Mouse (Mus musculus): Measurements from ENCODE around the gene Slc35g2. TPM values are rescaled to one million over a fixed set of nuclear protein-coding genes. Genes with fewer than 3 reads are reported as not detected.

Slc35g2 gene
- not detected for polyA plus RNA-seq (2012; fragmentation: generic; extraction: Trizol)
- long read RNA-seq, experiment 1, result 0 reads
- long read RNA-seq, experiment 2, result 0 reads

DNA sequence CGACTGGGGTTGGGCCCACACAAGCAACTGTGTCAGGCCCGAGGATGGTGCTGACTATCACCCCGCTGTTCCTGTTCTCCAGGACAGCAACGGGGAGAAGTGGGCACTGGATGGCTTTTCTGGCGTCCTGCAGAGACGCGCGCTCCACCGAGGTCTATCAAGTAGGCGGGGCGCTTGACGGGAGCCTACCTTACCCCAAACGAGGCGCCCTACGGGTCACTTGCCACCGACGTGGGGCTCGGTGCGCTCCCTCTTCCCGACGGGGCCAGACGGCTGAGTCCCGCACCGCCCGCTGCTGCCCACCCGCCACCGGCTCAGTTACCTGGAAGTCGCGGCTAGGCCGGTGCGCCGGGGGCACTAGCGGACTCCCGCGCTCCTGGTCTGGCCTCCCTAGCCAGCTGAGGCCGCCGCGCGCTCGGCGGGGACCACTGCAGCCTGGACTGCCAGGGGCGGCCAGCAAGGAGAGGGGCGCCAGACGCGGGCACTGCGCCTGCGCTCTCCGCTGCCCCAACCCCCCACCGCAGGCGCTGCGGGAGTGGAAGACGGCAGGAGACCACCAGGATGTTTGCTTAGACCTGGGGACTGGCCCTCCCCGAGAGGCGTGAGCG, at the start of gene Slc35g2:
Gene Slc35g2 (minus strand): TSS at position 465 of the 608 bp plus-strand sequence.
- Histone ChIP-seq H3K36me3 (ENCODE audit: control insufficient read depth, insufficient read depth) (no peaks in the 10 kb centered on the region), H3K4me3 (ENCODE audit: insufficient read depth, poor library complexity, severe bottlenecking) (no peak within 1 kb of the TSS), H3K27me3 (ENCODE audit: control insufficient read depth, insufficient read depth, insufficient read length) (no peaks in the 10 kb centered on the region), H3ac (ENCODE audit: control insufficient read depth, insufficient read length, low read depth) (no peak within 1 kb of the TSS), H3K79me2 (ENCODE audit: control insufficient read depth, insufficient read depth) (no peaks in the 10 kb centered on the region), H3K79me3 (ENCODE audit: low read depth) (no peaks in the 10 kb centered on the region)
- TF ChIP-seq MYOG (IDR thresholded peaks at IDR 0.05; ENCODE audit: control insufficient read depth, extremely low read depth, insufficient read length), result no peak
- no peak for TF ChIP-seq FOSL1 (IDR thresholded peaks at IDR 0.05; ENCODE audit: insufficient read depth, low read length, poor library complexity, severe bottlenecking)
- no peak for TF ChIP-seq CEBPB (IDR thresholded peaks at IDR 0.05; ENCODE audit: low read depth)
- TF ChIP-seq USF1 (IDR thresholded peaks at IDR 0.05; ENCODE audit: low read depth), result no peak
- TF ChIP-seq CTCF (IDR thresholded peaks at IDR 0.05; ENCODE audit: control insufficient read depth, insufficient read depth, insufficient read length), result no peak
- no peak for TF ChIP-seq MAX (IDR thresholded peaks at IDR 0.05)

DNA sequence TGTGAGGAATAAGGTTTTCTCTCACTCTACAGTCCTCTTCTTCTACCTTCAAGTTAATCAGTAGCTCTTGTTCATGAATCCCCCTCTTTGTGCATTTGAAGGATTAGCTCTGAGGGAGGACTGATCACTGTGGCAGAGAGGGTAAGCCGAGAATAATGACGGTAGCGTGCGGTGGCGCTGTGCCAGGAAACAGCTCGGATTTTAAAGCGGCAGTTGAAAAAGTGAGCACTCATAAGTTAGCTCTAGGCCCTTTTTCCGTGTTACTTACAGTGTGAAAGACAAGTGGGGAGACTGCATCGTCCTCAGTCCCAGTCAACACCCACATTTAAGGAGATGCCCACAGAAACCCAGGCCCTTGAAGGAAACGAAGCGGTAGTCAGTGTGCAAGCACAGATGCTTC, 46.1 kb upstream of the Slc35g2 start:
- H3K79me2 ChIP-seq (ENCODE audit: control insufficient read depth, insufficient read depth), result no peaks in the 10 kb centered on the region
- H3K27me3 ChIP-seq (ENCODE audit: control insufficient read depth, insufficient read depth, insufficient read length), result no peaks in the 10 kb centered on the region

DNA sequence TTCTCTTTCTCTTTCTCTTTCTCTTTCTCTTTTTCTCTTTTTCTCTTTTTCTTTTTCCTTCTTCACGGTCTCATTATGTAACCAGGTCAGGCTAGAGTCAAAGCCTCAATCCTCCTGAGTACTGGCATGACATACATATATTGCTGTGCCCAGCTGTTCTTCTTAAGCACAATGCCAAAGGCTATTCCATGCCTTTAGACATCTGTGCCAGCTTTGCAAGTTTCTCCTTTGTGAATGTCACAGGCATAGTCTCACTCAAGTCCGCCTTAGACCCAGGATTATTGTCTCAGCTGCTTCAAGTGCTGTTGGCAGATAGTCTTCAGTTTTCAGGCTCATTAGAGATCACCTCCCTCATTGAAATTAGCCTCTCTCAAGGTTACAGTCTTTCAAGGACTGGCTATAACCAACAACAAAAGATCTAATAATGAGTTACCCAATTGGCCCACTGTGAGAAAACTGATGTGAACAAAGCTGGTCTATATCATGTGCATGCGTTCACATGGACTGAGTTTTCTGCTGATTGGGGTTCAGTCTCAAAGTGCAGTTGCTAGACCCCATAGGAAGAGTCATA, 42.7 kb upstream of the Slc35g2 start:
- no peak for TF ChIP-seq FOSL1 (IDR thresholded peaks at IDR 0.05; ENCODE audit: insufficient read depth, low read length, poor library complexity, severe bottlenecking)
- TF ChIP-seq CEBPB (IDR thresholded peaks at IDR 0.05; ENCODE audit: low read depth), result no peak
- TF ChIP-seq MYOG (IDR thresholded peaks at IDR 0.05; ENCODE audit: control insufficient read depth, extremely low read depth, insufficient read length), result no peak
- TF ChIP-seq MAX (IDR thresholded peaks at IDR 0.05), result no peak
- no peak for TF ChIP-seq MYOD1 (IDR thresholded peaks at IDR 0.05; ENCODE audit: control insufficient read depth, insufficient read length, low read depth)
- TF ChIP-seq USF1 (IDR thresholded peaks at IDR 0.05; ENCODE audit: low read depth), result no peak
- TF ChIP-seq CTCF (IDR thresholded peaks at IDR 0.05; ENCODE audit: control insufficient read depth, insufficient read depth, insufficient read length), result no peak
- Histone ChIP-seq H3K79me3 (ENCODE audit: low read depth) (no peaks in the 10 kb centered on the region), H3K27me3 (ENCODE audit: control insufficient read depth, insufficient read depth, insufficient read length) (no peaks in the 10 kb centered on the region), H3ac (ENCODE audit: control insufficient read depth, insufficient read length, low read depth) (no peak overlapping the region), H3K79me2 (ENCODE audit: control insufficient read depth, insufficient read depth) (no peaks in the 10 kb centered on the region), H3K4me3 (ENCODE audit: insufficient read depth, poor library complexity, severe bottlenecking) (no peak overlapping the region), H3K36me3 (ENCODE audit: control insufficient read depth, insufficient read depth) (no peaks in the 10 kb centered on the region)

More for the DNA sequence above, 46.1 kb upstream of the Slc35g2 start:
- Histone ChIP-seq H3K79me3 (ENCODE audit: low read depth) (no peaks in the 10 kb centered on the region), H3K4me3 (ENCODE audit: insufficient read depth, poor library complexity, severe bottlenecking) (no peak overlapping the region), H3K36me3 (ENCODE audit: control insufficient read depth, insufficient read depth) (no peaks in the 10 kb centered on the region), H3ac (ENCODE audit: control insufficient read depth, insufficient read length, low read depth) (no peak overlapping the region)
- TF ChIP-seq FOSL1 (IDR thresholded peaks at IDR 0.05; ENCODE audit: insufficient read depth, low read length, poor library complexity, severe bottlenecking) (no peak), CEBPB (IDR thresholded peaks at IDR 0.05; ENCODE audit: low read depth) (no peak), CTCF (IDR thresholded peaks at IDR 0.05; ENCODE audit: control insufficient read depth, insufficient read depth, insufficient read length) (no peak), MYOD1 (IDR thresholded peaks at IDR 0.05; ENCODE audit: control insufficient read depth, insufficient read length, low read depth) (no peak), USF1 (IDR thresholded peaks at IDR 0.05; ENCODE audit: low read depth) (no peak), MAX (IDR thresholded peaks at IDR 0.05) (no peak), MYOG (IDR thresholded peaks at IDR 0.05; ENCODE audit: control insufficient read depth, extremely low read depth, insufficient read length) (no peak)

DNA sequence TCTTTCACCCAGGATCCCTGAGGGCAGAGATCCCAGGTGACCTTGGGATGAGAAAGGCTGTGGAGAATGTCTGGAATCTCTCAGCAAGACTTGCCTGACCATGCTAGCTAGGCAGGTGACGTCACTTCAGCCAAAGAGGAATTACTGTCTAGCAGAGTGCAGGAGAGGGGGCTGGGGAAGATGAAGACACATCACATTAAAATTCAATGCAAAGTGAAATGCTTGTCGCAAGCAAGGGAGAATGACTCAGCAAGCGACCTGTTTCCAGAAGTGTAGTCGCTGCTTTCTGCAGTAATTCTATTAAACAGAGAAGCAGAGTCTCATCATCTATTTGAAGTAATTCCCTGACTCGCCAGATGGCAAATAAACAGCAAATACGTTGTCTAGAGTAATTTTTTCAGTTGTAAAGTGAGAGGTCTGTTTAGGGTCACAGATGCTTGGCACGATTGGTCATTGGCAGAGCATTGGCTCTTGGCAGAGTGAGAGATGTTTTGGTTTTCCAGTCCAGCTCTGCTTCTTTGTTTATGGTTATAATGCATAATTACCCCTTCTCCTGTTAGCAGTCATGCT, 35.2 kb upstream of the Slc35g2 start:
- Histone ChIP-seq H3K79me3 (ENCODE audit: low read depth) (no peaks in the 10 kb centered on the region), H3K4me3 (ENCODE audit: insufficient read depth, poor library complexity, severe bottlenecking) (no peak overlapping the region), H3ac (ENCODE audit: control insufficient read depth, insufficient read length, low read depth) (no peak overlapping the region), H3K79me2 (ENCODE audit: control insufficient read depth, insufficient read depth) (no peaks in the 10 kb centered on the region), H3K27me3 (ENCODE audit: control insufficient read depth, insufficient read depth, insufficient read length) (no peaks in the 10 kb centered on the region), H3K36me3 (ENCODE audit: control insufficient read depth, insufficient read depth) (no peaks in the 10 kb centered on the region)
- TF ChIP-seq CEBPB (IDR thresholded peaks at IDR 0.05; ENCODE audit: low read depth) (peak; percentile 21), USF1 (IDR thresholded peaks at IDR 0.05; ENCODE audit: low read depth) (peak; percentile 4), FOSL1 (IDR thresholded peaks at IDR 0.05; ENCODE audit: insufficient read depth, low read length, poor library complexity, severe bottlenecking) (no peak), CTCF (IDR thresholded peaks at IDR 0.05; ENCODE audit: control insufficient read depth, insufficient read depth, insufficient read length) (no peak)

DNA sequence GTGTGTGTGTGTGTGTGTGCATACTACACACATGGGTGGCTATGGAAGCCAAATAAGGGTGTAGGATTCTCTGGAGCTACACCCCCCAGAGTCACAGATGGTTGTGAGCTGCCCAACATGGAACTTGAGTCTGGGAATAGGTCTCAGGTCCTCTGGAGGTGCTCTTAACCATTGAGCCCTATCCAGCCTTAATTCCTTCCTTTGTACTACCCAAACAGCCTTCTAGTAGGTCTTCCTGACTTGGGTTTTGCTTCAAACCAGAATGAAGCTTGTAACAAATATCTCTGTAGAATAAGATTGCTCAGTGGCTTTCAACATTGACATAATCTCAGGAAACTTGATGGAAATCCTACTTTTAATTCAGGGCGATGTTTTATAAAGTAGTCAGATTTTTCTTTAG, 34.6 kb upstream of the Slc35g2 start:
- H3K27me3 ChIP-seq (ENCODE audit: control insufficient read depth, insufficient read depth, insufficient read length), result no peaks in the 10 kb centered on the region
- H3K4me3 ChIP-seq (ENCODE audit: insufficient read depth, poor library complexity, severe bottlenecking), result no peak overlapping the region
- H3K79me2 ChIP-seq (ENCODE audit: control insufficient read depth, insufficient read depth), result no peaks in the 10 kb centered on the region
- no peaks in the 10 kb centered on the region for H3K36me3 ChIP-seq (ENCODE audit: control insufficient read depth, insufficient read depth)
- TF ChIP-seq CTCF (IDR thresholded peaks at IDR 0.05; ENCODE audit: control insufficient read depth, insufficient read depth, insufficient read length), result no peak
- no peak overlapping the region for H3ac ChIP-seq (ENCODE audit: control insufficient read depth, insufficient read length, low read depth)
- H3K79me3 ChIP-seq (ENCODE audit: low read depth), result no peaks in the 10 kb centered on the region

DNA sequence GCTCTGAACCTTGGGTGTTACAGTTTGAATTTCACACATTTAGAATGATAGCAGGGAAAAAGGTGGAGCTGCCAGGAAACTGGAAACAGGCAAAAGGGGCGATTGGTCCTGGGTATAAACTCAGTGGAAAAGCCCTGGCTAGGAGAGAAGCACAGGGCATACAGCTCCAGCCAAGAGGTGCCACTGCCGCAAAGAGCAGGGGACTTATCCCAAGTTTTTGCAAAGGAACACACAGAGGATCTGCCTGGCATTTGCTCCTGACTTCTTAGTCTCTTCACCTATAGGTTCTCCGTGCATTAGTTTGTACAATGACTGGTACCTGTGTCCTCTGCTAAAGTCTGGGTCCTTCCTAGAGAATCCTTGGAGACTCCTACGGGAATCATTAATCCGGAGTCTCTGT, 32.3 kb upstream of the Slc35g2 start:
- TF ChIP-seq MYOD1 (IDR thresholded peaks at IDR 0.05; ENCODE audit: control insufficient read depth, insufficient read length, low read depth), result no peak
- no peak for TF ChIP-seq USF1 (IDR thresholded peaks at IDR 0.05; ENCODE audit: low read depth)
- no peak for TF ChIP-seq MYOG (IDR thresholded peaks at IDR 0.05; ENCODE audit: control insufficient read depth, extremely low read depth, insufficient read length)
- no peak for TF ChIP-seq MAX (IDR thresholded peaks at IDR 0.05)
- no peak for TF ChIP-seq CTCF (IDR thresholded peaks at IDR 0.05; ENCODE audit: control insufficient read depth, insufficient read depth, insufficient read length)
- no peak for TF ChIP-seq CEBPB (IDR thresholded peaks at IDR 0.05; ENCODE audit: low read depth)
- TF ChIP-seq FOSL1 (IDR thresholded peaks at IDR 0.05; ENCODE audit: insufficient read depth, low read length, poor library complexity, severe bottlenecking), result no peak
- no peaks in the 10 kb centered on the region for H3K27me3 ChIP-seq (ENCODE audit: control insufficient read depth, insufficient read depth, insufficient read length)
- H3K4me3 ChIP-seq (ENCODE audit: insufficient read depth, poor library complexity, severe bottlenecking), result no peak overlapping the region
- no peaks in the 10 kb centered on the region for H3K79me3 ChIP-seq (ENCODE audit: low read depth)
- H3K79me2 ChIP-seq (ENCODE audit: control insufficient read depth, insufficient read depth), result no peaks in the 10 kb centered on the region
- no peaks in the 10 kb centered on the region for H3K36me3 ChIP-seq (ENCODE audit: control insufficient read depth, insufficient read depth)
- no peak overlapping the region for H3ac ChIP-seq (ENCODE audit: control insufficient read depth, insufficient read length, low read depth)

All from C2C12 (cell line).